Mouse (Mus musculus): ENCODE data around the gene Ppp1r3a. TPM values are rescaled to one million over a fixed set of nuclear protein-coding genes. Genes with fewer than 3 reads are reported as not detected.
A peak's percentile ranks its signal among the peaks of the same experiment; 100 is the strongest.
"Not testable (repeated sequence)": the region's sequence is repeated elsewhere in the genome, so short reads cannot be mapped to it uniquely, and the experiment has no call there.

Gene Ppp1r3a
- polyA plus RNA-seq, 1 experiment from 2014 or later, result 3.0 TPM

DNA sequence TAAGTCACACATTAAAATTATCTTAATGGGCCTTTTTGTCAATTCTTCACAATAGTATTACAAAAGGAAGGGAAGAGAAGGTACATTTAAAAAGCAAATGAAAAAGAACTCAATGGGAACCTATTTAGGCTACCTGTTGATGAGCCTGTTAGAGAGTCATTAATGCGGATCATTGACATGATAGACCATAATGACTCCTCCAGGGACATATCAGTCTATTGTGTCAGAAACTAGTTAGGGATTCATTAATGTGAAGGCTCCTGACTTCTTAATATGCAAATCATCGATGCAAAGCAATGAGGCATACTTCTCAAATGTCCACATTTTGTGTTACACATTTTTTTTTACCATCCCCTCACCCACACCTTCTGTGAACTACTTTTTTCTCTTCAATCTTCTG lies 19.1 kb downstream of the Ppp1r3a start:
- no peaks in the 10 kb centered on the region for H3K36me3 ChIP-seq (ENCODE audit: control insufficient read depth, insufficient read depth, low read length)
- H3K9ac ChIP-seq (ENCODE audit: low read depth, low read length), result no peak overlapping the region
- ATAC-seq (ENCODE audit: low read depth), result no peak
- H3K27me3 ChIP-seq (replicated peaks; ENCODE audit: control insufficient read depth, insufficient read depth, low read length), result no peaks in the 10 kb centered on the region
- H3K9me3 ChIP-seq (ENCODE audit: control insufficient read depth, low read length), result no peaks in the 10 kb centered on the region
- no peak overlapping the region for H3K27ac ChIP-seq (replicated peaks; ENCODE audit: low read depth, low read length)
- no peak for DNase-seq (ENCODE audit: low spot score)
- 84% methylated on average over 2 of the region's 2 CpGs for WGBS
- no peak overlapping the region for H3K4me2 ChIP-seq (ENCODE audit: low read depth, low read length)
- H3K4me3 ChIP-seq (ENCODE audit: low read depth, low read length), result no peak overlapping the region
- H3K4me1 ChIP-seq (ENCODE audit: control insufficient read depth, insufficient read depth, low read length), result no peaks in the 10 kb centered on the region

DNA sequence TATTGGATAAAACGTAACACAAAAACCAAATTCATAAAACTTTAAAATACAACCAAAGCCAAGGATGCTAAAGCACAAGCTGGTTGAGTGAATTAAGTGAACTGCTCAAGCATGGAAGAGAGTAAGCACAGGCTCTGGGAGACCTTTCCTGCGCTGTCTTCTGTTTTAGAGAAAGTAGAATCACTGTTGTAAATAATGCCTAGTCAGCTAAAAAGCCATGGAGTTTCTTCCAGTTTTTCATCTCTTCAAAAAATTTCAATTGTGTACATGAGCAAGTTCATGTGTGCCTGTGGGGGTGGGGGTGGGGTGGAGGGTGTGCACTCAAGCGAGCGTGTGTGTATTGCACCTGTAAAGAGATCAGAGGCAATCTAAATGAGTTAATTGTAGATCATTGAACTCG lies 24.1 kb downstream of the Ppp1r3a start:
- WGBS, result 71% methylated on average over 5 of the region's 5 CpGs
- Histone ChIP-seq H3K4me2 (ENCODE audit: low read depth, low read length) (no peak overlapping the region), H3K27ac (replicated peaks; ENCODE audit: low read depth, low read length) (no peak overlapping the region), H3K4me3 (ENCODE audit: low read depth, low read length) (no peak overlapping the region), H3K36me3 (ENCODE audit: control insufficient read depth, insufficient read depth, low read length) (no peaks in the 10 kb centered on the region), H3K9me3 (ENCODE audit: control insufficient read depth, low read length) (no peaks in the 10 kb centered on the region), H3K27me3 (replicated peaks; ENCODE audit: control insufficient read depth, insufficient read depth, low read length) (no peaks in the 10 kb centered on the region), H3K9ac (ENCODE audit: low read depth, low read length) (no peak overlapping the region), H3K4me1 (ENCODE audit: control insufficient read depth, insufficient read depth, low read length) (no peaks in the 10 kb centered on the region)
- ATAC-seq (ENCODE audit: low read depth) (no peak), DNase-seq (ENCODE audit: low spot score) (no peak)

DNA sequence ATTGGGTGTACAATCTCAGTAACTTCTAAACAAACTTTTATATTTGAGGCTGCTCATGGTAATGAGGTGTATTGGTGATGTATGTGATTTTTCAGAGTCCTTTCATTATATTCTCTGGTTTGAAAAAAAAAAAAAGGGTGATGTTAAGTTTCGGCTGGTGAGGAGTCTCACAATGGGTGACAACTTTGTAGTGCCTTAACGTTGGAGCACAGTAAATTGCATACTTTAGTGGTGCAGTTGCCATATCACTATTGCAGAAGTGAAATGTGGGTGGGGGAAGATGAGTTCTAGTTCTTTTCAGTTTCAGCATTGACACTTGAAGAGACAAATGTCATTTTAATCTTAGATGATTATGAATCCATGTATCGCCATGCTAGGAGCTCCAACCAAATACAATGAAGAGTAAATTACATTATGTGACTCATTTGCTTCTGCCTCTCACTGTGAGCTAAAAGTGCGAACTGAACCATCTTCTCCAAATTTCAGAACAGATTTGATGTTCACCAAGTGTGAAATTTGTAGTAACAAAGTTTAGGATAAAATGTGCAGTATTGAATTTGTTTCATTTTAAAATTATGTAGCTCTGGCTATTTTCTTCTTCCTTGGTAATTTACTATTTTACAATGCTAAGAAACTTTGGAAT lies 34.2 kb downstream of the Ppp1r3a start:
- ATAC-seq (ENCODE audit: low read depth) (no peak), DNase-seq (ENCODE audit: low spot score) (no peak)
- no peak overlapping the region for H3K4me3 ChIP-seq (ENCODE audit: low read depth, low read length)
- no peaks in the 10 kb centered on the region for H3K9me3 ChIP-seq (ENCODE audit: control insufficient read depth, low read length)
- no peak overlapping the region for H3K4me2 ChIP-seq (ENCODE audit: low read depth, low read length)
- H3K27me3 ChIP-seq (replicated peaks; ENCODE audit: control insufficient read depth, insufficient read depth, low read length), result no peaks in the 10 kb centered on the region
- no peaks in the 10 kb centered on the region for H3K36me3 ChIP-seq (ENCODE audit: control insufficient read depth, insufficient read depth, low read length)
- 76% methylated on average over 4 of the region's 4 CpGs for WGBS
- H3K27ac ChIP-seq (replicated peaks; ENCODE audit: low read depth, low read length), result no peak overlapping the region
- no peak overlapping the region for H3K9ac ChIP-seq (ENCODE audit: low read depth, low read length)
- H3K4me1 ChIP-seq (ENCODE audit: control insufficient read depth, insufficient read depth, low read length), result no peaks in the 10 kb centered on the region

DNA sequence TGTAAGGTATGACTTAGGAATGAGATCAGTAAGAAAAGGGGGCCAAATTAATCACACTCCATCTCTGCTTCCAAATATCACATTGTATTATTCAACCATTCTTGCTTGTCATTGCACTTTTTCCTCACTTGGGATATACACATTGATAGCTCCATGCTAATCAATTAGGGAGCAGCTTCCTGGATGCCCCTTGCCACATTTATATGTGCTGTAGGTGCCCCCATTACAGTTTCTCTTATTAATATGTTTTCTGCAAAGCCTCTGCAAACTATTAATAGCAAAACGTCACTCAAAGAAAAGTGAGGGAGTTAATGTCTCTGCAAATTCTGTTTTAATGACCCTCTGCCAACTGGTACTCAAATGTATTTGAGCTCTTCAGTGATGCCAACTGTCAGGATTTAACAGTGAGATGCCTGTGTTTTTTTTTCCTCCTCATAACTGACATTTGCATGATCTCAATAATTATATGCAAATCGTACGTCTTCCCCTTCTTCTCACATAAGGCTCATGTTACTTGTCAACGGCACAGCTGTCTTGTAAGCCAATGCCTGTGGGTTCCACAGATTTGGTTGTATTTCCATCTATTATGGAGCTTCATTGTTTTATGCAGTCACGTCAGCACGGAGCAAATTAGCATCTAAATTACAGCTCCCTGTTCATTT lies 34.8 kb downstream of the Ppp1r3a start:
- DNase-seq (ENCODE audit: low spot score), result peak; percentile 42
- no peaks in the 10 kb centered on the region for H3K4me1 ChIP-seq (ENCODE audit: control insufficient read depth, insufficient read depth, low read length)
- H3K4me2 ChIP-seq (ENCODE audit: low read depth, low read length), result no peak overlapping the region
- 67% methylated on average over 6 of the region's 6 CpGs for WGBS
- no peak overlapping the region for H3K9ac ChIP-seq (ENCODE audit: low read depth, low read length)
- no peak overlapping the region for H3K4me3 ChIP-seq (ENCODE audit: low read depth, low read length)
- H3K9me3 ChIP-seq (ENCODE audit: control insufficient read depth, low read length), result no peaks in the 10 kb centered on the region
- H3K27ac ChIP-seq (replicated peaks; ENCODE audit: low read depth, low read length), result no peak overlapping the region
- no peak for ATAC-seq (ENCODE audit: low read depth)
- H3K36me3 ChIP-seq (ENCODE audit: control insufficient read depth, insufficient read depth, low read length), result no peaks in the 10 kb centered on the region
- no peaks in the 10 kb centered on the region for H3K27me3 ChIP-seq (replicated peaks; ENCODE audit: control insufficient read depth, insufficient read depth, low read length)

DNA sequence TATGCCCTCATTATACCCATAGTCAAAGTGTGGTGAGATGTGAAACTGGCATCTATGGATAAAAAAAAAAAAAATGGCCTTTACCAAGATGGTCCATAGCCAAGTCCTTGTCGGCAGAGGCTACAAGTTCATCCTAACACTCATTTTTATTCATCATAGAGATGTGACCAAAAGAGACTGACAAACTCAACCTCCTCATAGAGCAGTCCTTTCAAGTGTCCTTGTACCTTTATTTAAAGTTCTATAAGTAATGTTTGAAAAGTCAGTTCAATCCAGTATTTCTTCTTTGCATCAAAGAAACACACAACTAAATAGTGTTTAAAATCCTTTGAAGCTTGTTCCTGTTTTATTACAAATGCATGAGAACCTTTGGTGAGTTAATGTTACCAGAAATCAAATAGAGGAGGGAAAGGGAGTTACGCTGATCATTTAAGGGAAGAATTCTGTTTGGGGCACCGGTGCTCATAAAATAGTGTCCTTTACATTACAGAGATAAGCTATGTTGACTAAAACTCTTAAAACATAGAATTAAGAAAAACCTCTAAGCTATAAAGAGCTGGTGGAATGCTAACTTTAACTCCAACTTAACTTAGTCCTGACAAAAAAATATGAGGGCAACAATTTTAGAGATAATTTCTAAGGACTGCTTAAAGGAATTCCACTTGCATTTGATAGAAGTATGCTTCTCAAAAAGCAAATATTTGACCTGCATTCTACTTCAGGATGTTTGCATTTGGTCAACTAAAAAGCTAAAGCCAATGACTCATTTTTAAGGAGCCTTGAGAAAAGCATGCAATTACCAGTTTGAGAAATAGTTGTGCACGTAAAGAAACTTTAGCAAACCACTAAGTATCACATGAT lies 39.7 kb downstream of the Ppp1r3a start:
- ATAC-seq (ENCODE audit: low read depth), result no peak
- Histone ChIP-seq H3K4me2 (ENCODE audit: low read depth, low read length) (no peak overlapping the region), H3K4me1 (ENCODE audit: control insufficient read depth, insufficient read depth, low read length) (no peaks in the 10 kb centered on the region), H3K4me3 (ENCODE audit: low read depth, low read length) (no peak overlapping the region), H3K27me3 (replicated peaks; ENCODE audit: control insufficient read depth, insufficient read depth, low read length) (no peaks in the 10 kb centered on the region), H3K9ac (ENCODE audit: low read depth, low read length) (no peak overlapping the region), H3K36me3 (ENCODE audit: control insufficient read depth, insufficient read depth, low read length) (no peaks in the 10 kb centered on the region), H3K9me3 (ENCODE audit: control insufficient read depth, low read length) (no peaks in the 10 kb centered on the region), H3K27ac (replicated peaks; ENCODE audit: low read depth, low read length) (no peak overlapping the region)
- 81% methylated on average over 4 of the region's 4 CpGs for WGBS
- DNase-seq (ENCODE audit: low spot score), result no peak

DNA sequence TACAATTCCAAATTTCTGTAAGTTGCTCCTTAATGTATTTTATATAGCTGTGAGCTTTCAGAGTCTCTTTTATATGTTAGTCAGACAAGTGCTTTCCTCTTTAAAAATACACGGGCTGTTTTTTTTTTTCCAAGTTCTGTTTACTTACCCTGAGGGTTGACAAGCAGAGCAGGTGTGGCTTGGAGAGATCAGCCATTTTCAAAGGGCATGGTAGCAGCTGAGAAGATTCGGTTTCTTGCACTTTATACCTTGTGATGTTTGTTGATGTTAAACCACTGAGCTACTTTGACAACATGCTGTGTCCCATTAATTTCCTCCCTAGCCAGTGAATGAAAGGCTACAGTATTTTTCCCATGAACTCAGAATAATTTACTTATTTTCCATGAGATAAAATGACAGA lies 42.9 kb downstream of the Ppp1r3a start:
- no peak overlapping the region for H3K4me2 ChIP-seq (ENCODE audit: low read depth, low read length)
- no peak overlapping the region for H3K4me3 ChIP-seq (ENCODE audit: low read depth, low read length)
- H3K9ac ChIP-seq (ENCODE audit: low read depth, low read length), result no peak overlapping the region
- WGBS, result 23% methylated on average over 2 of the region's 2 CpGs
- no peak overlapping the region for H3K27ac ChIP-seq (replicated peaks; ENCODE audit: low read depth, low read length)
- ATAC-seq (ENCODE audit: low read depth) (no peak), DNase-seq (ENCODE audit: low spot score) (peak; percentile 15)
- H3K9me3 ChIP-seq (ENCODE audit: control insufficient read depth, low read length), result no peaks in the 10 kb centered on the region
- no peaks in the 10 kb centered on the region for H3K4me1 ChIP-seq (ENCODE audit: control insufficient read depth, insufficient read depth, low read length)
- H3K36me3 ChIP-seq (ENCODE audit: control insufficient read depth, insufficient read depth, low read length), result no peaks in the 10 kb centered on the region
- no peaks in the 10 kb centered on the region for H3K27me3 ChIP-seq (replicated peaks; ENCODE audit: control insufficient read depth, insufficient read depth, low read length)

DNA sequence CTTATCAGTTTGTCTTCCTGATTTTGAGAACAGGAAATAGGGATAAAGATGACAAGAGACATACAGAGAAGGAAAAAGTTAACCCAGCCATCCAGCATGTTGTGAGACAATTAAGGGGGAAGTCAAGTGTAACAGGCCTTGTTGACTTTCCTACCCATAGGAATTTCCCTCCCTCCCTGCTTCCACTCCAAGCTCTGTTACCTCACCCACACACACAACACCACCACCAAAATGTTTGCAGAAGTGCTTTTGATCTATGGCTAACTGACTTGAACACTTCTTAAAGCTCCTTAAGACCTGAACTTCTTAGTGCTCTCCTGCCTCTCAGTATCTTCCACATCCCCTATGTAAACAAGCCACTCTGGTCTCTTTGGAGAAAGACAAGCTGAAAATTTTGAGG lies 55.0 kb downstream of the Ppp1r3a start:
- Histone ChIP-seq H3K27me3 (replicated peaks; ENCODE audit: control insufficient read depth, insufficient read depth, low read length) (no peaks in the 10 kb centered on the region), H3K36me3 (ENCODE audit: control insufficient read depth, insufficient read depth, low read length) (no peaks in the 10 kb centered on the region), H3K4me3 (ENCODE audit: low read depth, low read length) (no peak overlapping the region), H3K4me2 (ENCODE audit: low read depth, low read length) (no peak overlapping the region), H3K9me3 (ENCODE audit: control insufficient read depth, low read length) (no peaks in the 10 kb centered on the region), H3K9ac (ENCODE audit: low read depth, low read length) (no peak overlapping the region), H3K4me1 (ENCODE audit: control insufficient read depth, insufficient read depth, low read length) (no peaks in the 10 kb centered on the region), H3K27ac (replicated peaks; ENCODE audit: low read depth, low read length) (no peak overlapping the region)
- no peak for ATAC-seq (ENCODE audit: low read depth)
- DNase-seq (ENCODE audit: low spot score), result no peak

DNA sequence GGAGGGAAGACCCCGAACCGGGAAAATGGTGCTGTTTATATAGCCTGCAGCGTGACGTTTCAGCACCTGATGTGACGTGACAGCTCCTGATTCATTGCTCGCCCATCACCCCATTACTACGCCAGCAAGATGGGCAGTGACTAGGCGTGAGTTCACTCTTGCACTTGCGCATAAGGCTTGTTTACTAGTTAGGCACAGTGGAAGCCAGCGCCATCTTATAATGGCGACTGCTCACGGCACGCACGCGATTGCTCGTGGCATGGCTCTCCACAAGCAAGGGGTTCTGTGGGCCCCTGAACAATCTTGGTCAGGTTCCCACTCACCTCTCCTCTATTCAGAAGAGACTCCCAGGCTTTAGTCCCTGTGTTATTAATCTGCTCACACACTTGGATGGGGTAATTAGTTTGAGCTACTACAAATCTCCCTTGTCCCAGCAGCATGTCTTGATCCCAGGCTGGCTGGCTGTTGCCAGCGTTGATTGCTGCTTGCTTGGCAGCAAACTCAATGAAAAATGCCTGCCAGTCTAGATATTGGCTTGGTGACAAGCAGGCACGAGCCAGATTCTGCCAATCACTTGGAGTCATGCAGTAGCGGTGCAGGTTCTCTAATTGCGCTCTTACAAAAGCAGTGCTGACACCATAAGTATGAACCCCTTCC lies 75.7 kb downstream of the Ppp1r3a start:
- H3K4me1 ChIP-seq (ENCODE audit: control insufficient read depth, insufficient read depth, low read length); H3K36me3 ChIP-seq (ENCODE audit: control insufficient read depth, insufficient read depth, low read length); H3K4me2 ChIP-seq (ENCODE audit: low read depth, low read length); DNase-seq (ENCODE audit: low spot score); ATAC-seq (ENCODE audit: low read depth); H3K27ac ChIP-seq (replicated peaks; ENCODE audit: low read depth, low read length); H3K9me3 ChIP-seq (ENCODE audit: control insufficient read depth, low read length); H3K4me3 ChIP-seq (ENCODE audit: low read depth, low read length); H3K9ac ChIP-seq (ENCODE audit: low read depth, low read length); H3K27me3 ChIP-seq (replicated peaks; ENCODE audit: control insufficient read depth, insufficient read depth, low read length): not testable (repeated sequence)
- WGBS, result 86% methylated on average over 20 of the region's 20 CpGs
